Mouse (Mus musculus) left cerebral cortex, adult 9 months (tissue): ENCODE data around the gene Cd200r3.

ENCODE experiments used
- DNase-seq, 2 experiments: peaks; one replicate each; pipeline ENCODE4 v3.0.0; 2022; ENCODE audit warnings: low spot score in 2 of 2

The Cd200r3 gene

GRCm38 (mm10) chr16:45030796-45031195 lies 87.3 kb downstream of the Cd200r3 start:
- no peak for DNase-seq
